Mouse (Mus musculus): Measurements from ENCODE around the gene Sfrp2. TPM values are rescaled to one million over a fixed set of nuclear protein-coding genes. Genes with fewer than 3 reads are reported as not detected.

Sfrp2 gene
- polyA plus RNA-seq, 1 experiment from 2014 or later = 160 TPM

- WGBS = 75% methylated on average over 9 of the region's 9 CpGs
- H3K36me3 ChIP-seq (replicated peaks; ENCODE audit: control insufficient read depth, insufficient read depth, low read depth, low read length) = peaks cover 1% of the 10 kb centered on the region; the same call in 1 of the 2 replicates
These were observed 9.3 kb downstream of the Sfrp2 start for GRCm38 (mm10) chr3:83775403-83775802.

GRCm38 (mm10) chr3:83781460-83782222 lies 15.5 kb downstream of the Sfrp2 start:
- H3K4me3 ChIP-seq (ENCODE audit: low read depth, low read length) = no peak overlapping the region
- no peak overlapping the region for H3K4me2 ChIP-seq (ENCODE audit: low read depth, low read length)
- WGBS = 83% methylated on average over 10 of the region's 10 CpGs
- H3K27ac ChIP-seq (replicated peaks; ENCODE audit: low read depth, low read length) = no peak overlapping the region
- H3K9ac ChIP-seq (replicated peaks; ENCODE audit: low read length) = no peak overlapping the region
- ATAC-seq (replicated peaks; ENCODE audit: insufficient number of reproducible peaks, low FRiP score, low TSS enrichment, low read depth) (no peak), DNase-seq (ENCODE audit: low spot score) (no peak)
- no peaks in the 10 kb centered on the region for H3K9me3 ChIP-seq (replicated peaks; ENCODE audit: control insufficient read depth, low read length)
- no peaks in the 10 kb centered on the region for H3K27me3 ChIP-seq (ENCODE audit: control insufficient read depth, insufficient read depth, low read length)
- no peaks in the 10 kb centered on the region for H3K36me3 ChIP-seq (replicated peaks; ENCODE audit: control insufficient read depth, insufficient read depth, low read depth, low read length)
- 0 out of 2 replicates have a peak, but pooled peaks cover 11% of the 10 kb centered on the region for H3K4me1 ChIP-seq (ENCODE audit: control insufficient read depth, insufficient read depth, low read length)

More at GRCm38 (mm10) chr3:83775403-83775802, 9.3 kb downstream of the Sfrp2 start:
- ATAC-seq (replicated peaks; ENCODE audit: insufficient number of reproducible peaks, low FRiP score, low TSS enrichment, low read depth) = 0 out of 2 replicates have a peak, but pooled peaks have one; percentile 32
- H3K4me1 ChIP-seq (ENCODE audit: control insufficient read depth, insufficient read depth, low read length) = no peaks in the 10 kb centered on the region
- no peak overlapping the region for H3K27ac ChIP-seq (replicated peaks; ENCODE audit: low read depth, low read length)
- H3K9ac ChIP-seq (replicated peaks; ENCODE audit: low read length) = no peak overlapping the region
- DNase-seq (ENCODE audit: low spot score) = no peak
- H3K4me2 ChIP-seq (ENCODE audit: low read depth, low read length) = no peak overlapping the region
- H3K9me3 ChIP-seq (replicated peaks; ENCODE audit: control insufficient read depth, low read length) = no peaks in the 10 kb centered on the region
- no peak overlapping the region for H3K4me3 ChIP-seq (ENCODE audit: low read depth, low read length)
- no peaks in the 10 kb centered on the region for H3K27me3 ChIP-seq (ENCODE audit: control insufficient read depth, insufficient read depth, low read length)

GRCm38 (mm10) chr3:83783716-83784469 lies 17.8 kb downstream of the Sfrp2 start:
- H3K4me2 ChIP-seq (ENCODE audit: low read depth, low read length) = peak overlapping the region; percentile 32
- H3K9me3 ChIP-seq (replicated peaks; ENCODE audit: control insufficient read depth, low read length) = no peaks in the 10 kb centered on the region
- peak overlapping the region; percentile 70 for H3K27ac ChIP-seq (replicated peaks; ENCODE audit: low read depth, low read length)
- no peaks in the 10 kb centered on the region for H3K27me3 ChIP-seq (ENCODE audit: control insufficient read depth, insufficient read depth, low read length)
- WGBS = 7% methylated on average over 11 of the region's 11 CpGs
- ATAC-seq (replicated peaks; ENCODE audit: insufficient number of reproducible peaks, low FRiP score, low TSS enrichment, low read depth) (peak; percentile 84; the same call in 1 of the 2 replicates), DNase-seq (ENCODE audit: low spot score) (peak; percentile 74)
- H3K4me3 ChIP-seq (ENCODE audit: low read depth, low read length) = no peak overlapping the region
- peak overlapping the region; percentile 28; the same call in 1 of the 2 replicates for H3K9ac ChIP-seq (replicated peaks; ENCODE audit: low read length)
- H3K4me1 ChIP-seq (ENCODE audit: control insufficient read depth, insufficient read depth, low read length) = 0 out of 2 replicates have a peak, but pooled peaks cover 11% of the 10 kb centered on the region
- H3K36me3 ChIP-seq (replicated peaks; ENCODE audit: control insufficient read depth, insufficient read depth, low read depth, low read length) = no peaks in the 10 kb centered on the region

GRCm38 (mm10) chr3:83784726-83785125 lies 18.6 kb downstream of the Sfrp2 start:
- H3K4me3 ChIP-seq (ENCODE audit: low read depth, low read length) = no peak overlapping the region
- H3K27me3 ChIP-seq (ENCODE audit: control insufficient read depth, insufficient read depth, low read length) = no peaks in the 10 kb centered on the region
- H3K4me1 ChIP-seq (ENCODE audit: control insufficient read depth, insufficient read depth, low read length) = 0 out of 2 replicates have a peak, but pooled peaks cover 11% of the 10 kb centered on the region
- ATAC-seq (replicated peaks; ENCODE audit: insufficient number of reproducible peaks, low FRiP score, low TSS enrichment, low read depth) (no peak; the same call in 1 of the 2 replicates), DNase-seq (ENCODE audit: low spot score) (peak; percentile 54)
- no peak overlapping the region for H3K4me2 ChIP-seq (ENCODE audit: low read depth, low read length)
- 21% methylated on average over 3 of the region's 3 CpGs for WGBS
- H3K9ac ChIP-seq (replicated peaks; ENCODE audit: low read length) = no peak overlapping the region; the same call in 1 of the 2 replicates
- peak overlapping the region; percentile 70 for H3K27ac ChIP-seq (replicated peaks; ENCODE audit: low read depth, low read length)
- no peaks in the 10 kb centered on the region for H3K9me3 ChIP-seq (replicated peaks; ENCODE audit: control insufficient read depth, low read length)
- no peaks in the 10 kb centered on the region for H3K36me3 ChIP-seq (replicated peaks; ENCODE audit: control insufficient read depth, insufficient read depth, low read depth, low read length)

- H3K9ac ChIP-seq (replicated peaks; ENCODE audit: low read length) = no peak overlapping the region
- WGBS = 91% methylated on average over 2 of the region's 2 CpGs
- DNase-seq (ENCODE audit: low spot score) (no peak), ATAC-seq (replicated peaks; ENCODE audit: insufficient number of reproducible peaks, low FRiP score, low TSS enrichment, low read depth) (no peak)
- H3K4me2 ChIP-seq (ENCODE audit: low read depth, low read length) = no peak overlapping the region
- H3K36me3 ChIP-seq (replicated peaks; ENCODE audit: control insufficient read depth, insufficient read depth, low read depth, low read length) = no peaks in the 10 kb centered on the region
- H3K4me3 ChIP-seq (ENCODE audit: low read depth, low read length) = no peak overlapping the region
- no peaks in the 10 kb centered on the region for H3K9me3 ChIP-seq (replicated peaks; ENCODE audit: control insufficient read depth, low read length)
- H3K27ac ChIP-seq (replicated peaks; ENCODE audit: low read depth, low read length) = no peak overlapping the region
- 0 out of 2 replicates have a peak, but pooled peaks cover 11% of the 10 kb centered on the region for H3K4me1 ChIP-seq (ENCODE audit: control insufficient read depth, insufficient read depth, low read length)
- no peaks in the 10 kb centered on the region for H3K27me3 ChIP-seq (ENCODE audit: control insufficient read depth, insufficient read depth, low read length)
These were observed 21.0 kb downstream of the Sfrp2 start for GRCm38 (mm10) chr3:83787086-83787485.

GRCm38 (mm10) chr3:83787776-83788305 lies 21.7 kb downstream of the Sfrp2 start:
- H3K27ac ChIP-seq (replicated peaks; ENCODE audit: low read depth, low read length) = no peak overlapping the region
- no peak overlapping the region for H3K4me3 ChIP-seq (ENCODE audit: low read depth, low read length)
- WGBS = 85% methylated on average over 7 of the region's 7 CpGs
- ATAC-seq (replicated peaks; ENCODE audit: insufficient number of reproducible peaks, low FRiP score, low TSS enrichment, low read depth) = no peak
- H3K27me3 ChIP-seq (ENCODE audit: control insufficient read depth, insufficient read depth, low read length) = no peaks in the 10 kb centered on the region
- 0 out of 2 replicates have a peak, but pooled peaks cover 11% of the 10 kb centered on the region for H3K4me1 ChIP-seq (ENCODE audit: control insufficient read depth, insufficient read depth, low read length)
- H3K36me3 ChIP-seq (replicated peaks; ENCODE audit: control insufficient read depth, insufficient read depth, low read depth, low read length) = no peaks in the 10 kb centered on the region
- no peaks in the 10 kb centered on the region for H3K9me3 ChIP-seq (replicated peaks; ENCODE audit: control insufficient read depth, low read length)
- no peak overlapping the region for H3K9ac ChIP-seq (replicated peaks; ENCODE audit: low read length)
- no peak overlapping the region for H3K4me2 ChIP-seq (ENCODE audit: low read depth, low read length)
- DNase-seq (ENCODE audit: low spot score) = no peak

GRCm38 (mm10) chr3:83789651-83790451 lies 23.7 kb downstream of the Sfrp2 start:
- peak; percentile 75 for ATAC-seq (replicated peaks; ENCODE audit: insufficient number of reproducible peaks, low FRiP score, low TSS enrichment, low read depth)

More at GRCm38 (mm10) chr3:83789651-83790451, 23.7 kb downstream of the Sfrp2 start:
- Histone ChIP-seq H3K27me3 (ENCODE audit: control insufficient read depth, insufficient read depth, low read length) (no peaks in the 10 kb centered on the region), H3K36me3 (replicated peaks; ENCODE audit: control insufficient read depth, insufficient read depth, low read depth, low read length) (no peaks in the 10 kb centered on the region), H3K9ac (replicated peaks; ENCODE audit: low read length) (peak overlapping the region; percentile 72), H3K27ac (replicated peaks; ENCODE audit: low read depth, low read length) (no peak overlapping the region), H3K4me2 (ENCODE audit: low read depth, low read length) (peak overlapping the region; percentile 88), H3K9me3 (replicated peaks; ENCODE audit: control insufficient read depth, low read length) (no peaks in the 10 kb centered on the region), H3K4me1 (ENCODE audit: control insufficient read depth, insufficient read depth, low read length) (0 out of 2 replicates have a peak, but pooled peaks cover 2% of the 10 kb centered on the region), H3K4me3 (ENCODE audit: low read depth, low read length) (peak overlapping the region; percentile 66)
- WGBS = 2% methylated on average over 44 of the region's 44 CpGs
- peak; percentile 69 for DNase-seq (ENCODE audit: low spot score)
